Mouse (Mus musculus): ENCODE results near the gene 4930453N24Rik. TPM values are rescaled to one million over a fixed set of nuclear protein-coding genes. Genes with fewer than 3 reads are reported as not detected.

Gene 4930453N24Rik
- total RNA-seq, 2 experiments from 2014 or later, result 28.4 to 33.0 TPM

- no peak for DNase-seq
Measured at GRCm38 (mm10) chr16:64721542-64721941, 49.4 kb downstream of the 4930453N24Rik start.

GRCm38 (mm10) chr16:64719096-64719495 is 51.9 kb downstream of the 4930453N24Rik start:
- no peak for DNase-seq

- DNase-seq, result no peak
Measured at GRCm38 (mm10) chr16:64717814-64718213, 53.1 kb downstream of the 4930453N24Rik start.

GRCm38 (mm10) chr16:64711816-64712215 is 59.1 kb downstream of the 4930453N24Rik start:
- DNase-seq, result peak; percentile 5

Other genes starting within 250 kb of the 4930453N24Rik start
- gene Csnka2ip, start 168.8 kb downstream of the 4930453N24Rik start, total RNA-seq (2021), result not detected
- gene Zfp654, start 80.5 kb upstream of the 4930453N24Rik start, total RNA-seq (2021), result 10 to 100 TPM; 15.4 to 16.7 TPM
- 100 to 1,000 TPM; 109 to 115 TPM for gene Cggbp1, start 80.8 kb upstream of the 4930453N24Rik start, total RNA-seq (2021)